Mouse (Mus musculus): Measurements from ENCODE around the gene Myo1e. TPM values are rescaled to one million over a fixed set of nuclear protein-coding genes. Genes with fewer than 3 reads are reported as not detected.

The Myo1e gene
- polyA plus RNA-seq, 1 experiment, result 27.3 TPM

- Histone ChIP-seq H3K79me3 (ENCODE audit: low read depth) (no peaks in the 10 kb centered on the region), H3ac (ENCODE audit: control insufficient read depth, insufficient read length, low read depth) (no peak overlapping the region), H3K79me2 (ENCODE audit: control insufficient read depth, insufficient read depth) (no peaks in the 10 kb centered on the region), H3K4me3 (ENCODE audit: insufficient read depth, poor library complexity, severe bottlenecking) (no peak overlapping the region), H3K27me3 (ENCODE audit: control insufficient read depth, insufficient read depth, insufficient read length) (no peaks in the 10 kb centered on the region), H3K36me3 (ENCODE audit: control insufficient read depth, insufficient read depth) (peaks cover 24% of the 10 kb centered on the region)
- no peak for TF ChIP-seq FOSL1 (IDR thresholded peaks at IDR 0.05; ENCODE audit: insufficient read depth, low read length, poor library complexity, severe bottlenecking)
- no peak for TF ChIP-seq MYOG (IDR thresholded peaks at IDR 0.05; ENCODE audit: control insufficient read depth, extremely low read depth, insufficient read length)
These were observed 117.2 kb downstream of the Myo1e start for GRCm38 (mm10) chr9:70324336-70324735.

DNA sequence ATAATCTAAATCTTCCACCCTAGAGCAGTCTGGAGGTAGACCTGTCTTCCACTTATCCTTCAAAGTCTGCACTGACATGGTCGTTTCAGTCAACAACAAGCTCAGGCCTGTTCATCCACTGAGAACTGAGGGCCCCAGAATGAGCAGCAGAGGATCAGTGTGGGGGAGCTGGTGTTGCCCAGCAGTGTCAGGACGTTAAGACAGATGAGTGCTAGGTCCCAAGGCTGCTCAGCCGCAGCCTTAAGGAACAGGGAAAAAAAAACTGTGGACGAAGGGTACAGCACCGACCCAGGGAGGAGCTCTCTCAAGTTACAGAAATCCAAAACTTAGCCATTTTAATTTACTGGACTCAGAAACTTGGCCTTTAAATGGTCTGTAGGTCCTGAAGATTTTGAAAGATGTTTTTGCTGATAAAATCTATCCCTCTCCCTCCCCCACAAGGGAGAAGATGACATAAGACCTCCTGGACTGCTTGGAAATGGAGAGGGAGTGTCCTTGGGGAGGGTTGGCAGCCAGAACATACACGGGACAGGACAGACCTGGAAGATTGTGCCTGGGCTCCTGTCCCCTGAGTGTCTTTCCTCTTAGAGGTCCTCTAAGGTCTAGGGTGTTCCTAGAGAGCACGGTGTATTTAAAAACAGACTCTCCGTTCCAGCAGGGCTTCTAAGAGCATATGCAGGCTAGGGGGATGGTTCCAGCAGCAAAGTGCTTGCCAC, 118.9 kb downstream of the Myo1e start:
- Histone ChIP-seq H3ac (ENCODE audit: control insufficient read depth, insufficient read length, low read depth) (no peak overlapping the region), H3K4me3 (ENCODE audit: insufficient read depth, poor library complexity, severe bottlenecking) (no peak overlapping the region), H3K27me3 (ENCODE audit: control insufficient read depth, insufficient read depth, insufficient read length) (no peaks in the 10 kb centered on the region), H3K79me3 (ENCODE audit: low read depth) (no peaks in the 10 kb centered on the region), H3K79me2 (ENCODE audit: control insufficient read depth, insufficient read depth) (no peaks in the 10 kb centered on the region), H3K36me3 (ENCODE audit: control insufficient read depth, insufficient read depth) (peaks cover 12% of the 10 kb centered on the region)
- TF ChIP-seq CEBPB (IDR thresholded peaks at IDR 0.05; ENCODE audit: low read depth) (no peak), MYOG (IDR thresholded peaks at IDR 0.05; ENCODE audit: control insufficient read depth, extremely low read depth, insufficient read length) (no peak)

DNA sequence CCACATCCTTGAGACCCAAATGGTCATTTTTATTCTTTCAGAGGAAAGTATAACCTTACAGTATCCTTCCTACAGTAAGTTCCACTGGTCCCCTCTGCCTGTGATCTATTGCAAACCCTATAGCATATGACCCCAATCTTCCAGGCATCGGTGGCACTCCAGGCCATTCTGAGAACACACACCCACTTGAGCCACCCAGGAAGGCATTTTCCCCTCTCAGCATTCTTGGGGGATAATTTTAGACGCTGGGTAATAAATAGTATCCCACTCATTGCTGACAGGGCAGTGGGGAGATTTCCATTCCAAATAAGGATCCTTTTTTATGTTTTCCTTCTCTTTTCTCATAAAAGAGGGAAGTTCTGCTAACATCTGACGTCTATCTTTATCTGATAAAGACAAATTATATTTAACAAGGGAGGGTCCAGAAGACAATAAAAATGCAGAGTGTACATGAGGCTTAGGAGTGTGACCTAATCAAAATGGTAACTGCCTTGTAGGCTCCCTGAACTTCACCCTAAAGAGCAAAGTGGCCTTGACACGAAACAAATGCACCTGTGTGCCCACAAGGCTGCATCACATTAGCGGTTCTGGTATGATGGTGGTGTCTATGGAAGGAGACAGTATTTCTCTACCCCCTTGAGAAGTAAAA, 121.2 kb downstream of the Myo1e start:
- no peaks in the 10 kb centered on the region for H3K79me2 ChIP-seq (ENCODE audit: control insufficient read depth, insufficient read depth)
- no peaks in the 10 kb centered on the region for H3K79me3 ChIP-seq (ENCODE audit: low read depth)
- H3ac ChIP-seq (ENCODE audit: control insufficient read depth, insufficient read length, low read depth), result no peak overlapping the region
- no peaks in the 10 kb centered on the region for H3K27me3 ChIP-seq (ENCODE audit: control insufficient read depth, insufficient read depth, insufficient read length)
- no peak overlapping the region for H3K4me3 ChIP-seq (ENCODE audit: insufficient read depth, poor library complexity, severe bottlenecking)
- H3K36me3 ChIP-seq (ENCODE audit: control insufficient read depth, insufficient read depth), result peaks cover 16% of the 10 kb centered on the region
- no peak for TF ChIP-seq FOSL1 (IDR thresholded peaks at IDR 0.05; ENCODE audit: insufficient read depth, low read length, poor library complexity, severe bottlenecking)
- TF ChIP-seq USF1 (IDR thresholded peaks at IDR 0.05; ENCODE audit: low read depth), result no peak
- TF ChIP-seq CTCF (IDR thresholded peaks at IDR 0.05; ENCODE audit: control insufficient read depth, insufficient read depth, insufficient read length), result no peak

DNA sequence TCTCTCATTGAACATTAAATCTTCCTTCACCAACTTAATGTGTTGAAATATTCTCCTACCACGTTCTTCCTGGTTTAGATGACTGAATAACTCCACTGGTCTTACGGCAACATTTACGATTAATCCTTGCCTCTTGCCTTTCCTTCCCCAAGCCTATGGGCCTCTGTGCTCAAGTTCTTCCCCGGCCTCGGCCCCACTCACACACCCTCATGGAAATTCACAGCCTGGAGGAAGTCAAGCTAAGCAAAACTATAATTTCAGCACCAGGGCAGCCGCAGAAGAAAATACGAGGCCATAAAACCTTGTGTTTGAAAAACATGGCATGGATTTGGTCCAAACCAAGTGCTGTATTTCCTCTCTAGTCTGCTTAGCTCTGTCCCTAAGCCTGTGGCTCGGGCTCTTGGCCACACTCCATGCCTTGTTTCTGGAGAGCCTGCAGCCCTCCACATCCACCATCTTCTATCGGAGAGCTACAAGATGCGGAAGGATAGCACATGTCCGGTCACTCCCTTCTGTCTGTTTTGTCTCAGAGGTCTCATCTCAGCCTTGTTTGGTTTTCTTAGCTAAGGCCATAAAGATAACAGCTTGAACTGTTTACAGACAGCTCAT, 124.7 kb downstream of the Myo1e start:
- no peak overlapping the region for H3ac ChIP-seq (ENCODE audit: control insufficient read depth, insufficient read length, low read depth)
- H3K79me3 ChIP-seq (ENCODE audit: low read depth), result no peaks in the 10 kb centered on the region
- H3K36me3 ChIP-seq (ENCODE audit: control insufficient read depth, insufficient read depth), result peaks cover 33% of the 10 kb centered on the region
- TF ChIP-seq MYOG (IDR thresholded peaks at IDR 0.05; ENCODE audit: control insufficient read depth, extremely low read depth, insufficient read length) (no peak), CTCF (IDR thresholded peaks at IDR 0.05; ENCODE audit: control insufficient read depth, insufficient read depth, insufficient read length) (no peak), MAX (IDR thresholded peaks at IDR 0.05) (no peak), FOSL1 (IDR thresholded peaks at IDR 0.05; ENCODE audit: insufficient read depth, low read length, poor library complexity, severe bottlenecking) (no peak), USF1 (IDR thresholded peaks at IDR 0.05; ENCODE audit: low read depth) (no peak), CEBPB (IDR thresholded peaks at IDR 0.05; ENCODE audit: low read depth) (no peak), MYOD1 (IDR thresholded peaks at IDR 0.05; ENCODE audit: control insufficient read depth, insufficient read length, low read depth) (no peak)
- no peaks in the 10 kb centered on the region for H3K79me2 ChIP-seq (ENCODE audit: control insufficient read depth, insufficient read depth)
- no peaks in the 10 kb centered on the region for H3K27me3 ChIP-seq (ENCODE audit: control insufficient read depth, insufficient read depth, insufficient read length)
- no peak overlapping the region for H3K4me3 ChIP-seq (ENCODE audit: insufficient read depth, poor library complexity, severe bottlenecking)

DNA sequence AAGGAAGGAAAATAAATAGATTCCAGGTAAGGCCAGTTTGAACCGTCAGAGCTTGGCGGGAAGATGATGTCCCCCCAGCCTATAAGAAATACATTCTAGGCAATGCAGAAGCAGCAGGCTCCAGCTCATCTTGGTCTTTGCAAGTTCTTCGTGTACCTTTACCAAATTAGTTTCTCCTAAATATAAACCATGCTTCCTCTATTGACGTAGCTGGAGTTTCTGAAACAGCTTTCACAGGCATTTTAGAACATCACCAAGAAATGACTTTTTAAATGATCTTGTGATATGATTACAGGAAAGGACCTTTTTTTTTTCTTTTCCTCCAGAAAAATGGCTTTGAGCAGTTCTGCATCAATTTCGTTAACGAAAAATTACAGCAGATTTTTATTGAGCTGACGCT, 131.2 kb downstream of the Myo1e start:
- H3ac ChIP-seq (ENCODE audit: control insufficient read depth, insufficient read length, low read depth), result no peak overlapping the region
- TF ChIP-seq MYOD1 (IDR thresholded peaks at IDR 0.05; ENCODE audit: control insufficient read depth, insufficient read length, low read depth) (no peak), CTCF (IDR thresholded peaks at IDR 0.05; ENCODE audit: control insufficient read depth, insufficient read depth, insufficient read length) (no peak), CEBPB (IDR thresholded peaks at IDR 0.05; ENCODE audit: low read depth) (no peak), MYOG (IDR thresholded peaks at IDR 0.05; ENCODE audit: control insufficient read depth, extremely low read depth, insufficient read length) (no peak), FOSL1 (IDR thresholded peaks at IDR 0.05; ENCODE audit: insufficient read depth, low read length, poor library complexity, severe bottlenecking) (no peak), MAX (IDR thresholded peaks at IDR 0.05) (no peak), USF1 (IDR thresholded peaks at IDR 0.05; ENCODE audit: low read depth) (no peak)
- no peaks in the 10 kb centered on the region for H3K79me2 ChIP-seq (ENCODE audit: control insufficient read depth, insufficient read depth)
- no peak overlapping the region for H3K4me3 ChIP-seq (ENCODE audit: insufficient read depth, poor library complexity, severe bottlenecking)
- no peaks in the 10 kb centered on the region for H3K27me3 ChIP-seq (ENCODE audit: control insufficient read depth, insufficient read depth, insufficient read length)
- H3K79me3 ChIP-seq (ENCODE audit: low read depth), result no peaks in the 10 kb centered on the region
- H3K36me3 ChIP-seq (ENCODE audit: control insufficient read depth, insufficient read depth), result peaks cover 70% of the 10 kb centered on the region

- Histone ChIP-seq H3K27me3 (ENCODE audit: control insufficient read depth, insufficient read depth, insufficient read length) (no peaks in the 10 kb centered on the region), H3K36me3 (ENCODE audit: control insufficient read depth, insufficient read depth) (peaks cover 72% of the 10 kb centered on the region), H3ac (ENCODE audit: control insufficient read depth, insufficient read length, low read depth) (no peak overlapping the region), H3K79me3 (ENCODE audit: low read depth) (no peaks in the 10 kb centered on the region), H3K79me2 (ENCODE audit: control insufficient read depth, insufficient read depth) (no peaks in the 10 kb centered on the region), H3K4me3 (ENCODE audit: insufficient read depth, poor library complexity, severe bottlenecking) (no peak overlapping the region)
- TF ChIP-seq MYOG (IDR thresholded peaks at IDR 0.05; ENCODE audit: control insufficient read depth, extremely low read depth, insufficient read length), result no peak
- TF ChIP-seq USF1 (IDR thresholded peaks at IDR 0.05; ENCODE audit: low read depth), result no peak
- no peak for TF ChIP-seq CEBPB (IDR thresholded peaks at IDR 0.05; ENCODE audit: low read depth)
- TF ChIP-seq FOSL1 (IDR thresholded peaks at IDR 0.05; ENCODE audit: insufficient read depth, low read length, poor library complexity, severe bottlenecking), result no peak
- TF ChIP-seq MAX (IDR thresholded peaks at IDR 0.05), result no peak
- no peak for TF ChIP-seq CTCF (IDR thresholded peaks at IDR 0.05; ENCODE audit: control insufficient read depth, insufficient read depth, insufficient read length)
- TF ChIP-seq MYOD1 (IDR thresholded peaks at IDR 0.05; ENCODE audit: control insufficient read depth, insufficient read length, low read depth), result no peak
These were observed 131.7 kb downstream of the Myo1e start for GRCm38 (mm10) chr9:70338894-70339293.

Measured in C2C12 (cell line).